Mouse (Mus musculus): ENCODE data around the gene Epha8. TPM values are rescaled to one million over a fixed set of nuclear protein-coding genes. Genes with fewer than 3 reads are reported as not detected.

The Epha8 gene
- total and polyA plus RNA-seq, 3 experiments: 0.03 TPM; not detected in 2

DNA sequence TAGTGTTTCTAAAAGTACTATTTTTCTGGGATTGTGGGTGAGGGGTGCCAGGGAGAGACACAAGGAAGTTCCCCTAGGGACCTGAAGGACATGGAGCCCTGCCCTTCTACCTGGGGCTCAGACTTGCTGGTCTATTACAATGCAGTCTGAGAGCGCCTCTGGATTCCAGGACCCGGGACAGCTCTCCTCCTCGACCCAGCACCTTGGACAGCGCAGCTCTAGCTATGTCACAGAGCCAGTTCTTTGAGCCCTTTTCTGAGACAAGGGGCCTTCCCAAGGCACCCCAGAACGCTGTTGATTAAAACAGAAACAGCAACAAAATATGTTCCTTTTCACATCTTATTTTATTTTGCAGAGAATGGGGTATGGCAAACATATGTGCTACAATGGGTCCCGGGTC, 32.1 kb downstream of the Epha8 start:
- DNase-seq (ENCODE audit: low read depth, low spot score): peak; percentile 70
- 0 out of 4 replicates have a peak, but pooled peaks cover 0 to 2% of the 10 kb centered on the region in 2 experiments for H3K4me1 ChIP-seq (ENCODE audit: control insufficient read depth in 1 of 2, insufficient read depth in 2 of 2, low read length in 2 of 2)
- no peak overlapping the region for H3K9ac ChIP-seq (ENCODE audit: control insufficient read depth, low read depth, low read length, poor library complexity, severe bottlenecking)
- no peak overlapping the region for H3K27ac ChIP-seq (ENCODE audit: control insufficient read depth, low read depth, low read length)
- no peaks in the 10 kb centered on the region for H3K79me2 ChIP-seq (ENCODE audit: control insufficient read depth, insufficient read depth, low read length, poor library complexity)
- TF ChIP-seq MXI1 (IDR thresholded peaks at IDR 0.05; ENCODE audit: low read depth, low read length) (peak; percentile 84), TBP (IDR thresholded peaks at IDR 0.05; ENCODE audit: low read depth, low read length) (no peak), UBTF (IDR thresholded peaks at IDR 0.05; ENCODE audit: borderline replicate concordance, insufficient read depth, low read depth, low read length) (no peak), RAD21 (IDR thresholded peaks at IDR 0.05; ENCODE audit: low read depth, low read length) (no peak), ELF1 (IDR thresholded peaks at IDR 0.05; ENCODE audit: low read depth, low read length) (no peak), GATA1 (IDR thresholded peaks at IDR 0.05; ENCODE audit: low read depth, low read length) (no peak), SIN3A (IDR thresholded peaks at IDR 0.05; ENCODE audit: low read length) (peak; percentile 99), MYC (IDR thresholded peaks at IDR 0.05; ENCODE audit: low read depth, low read length) (no peak), CTCF (IDR thresholded peaks at IDR 0.05 in 2 of 3, conservative IDR thresholded peaks at IDR 0.05 in 1 of 3; ENCODE audit: control insufficient read depth in 1 of 3, insufficient read depth in 1 of 3, low read depth in 2 of 3, low read length in 3 of 3, poor library complexity in 1 of 3, severe bottlenecking in 1 of 3) (0 out of 6 replicates have a peak, but pooled peaks of 1 of the 3 experiments have one; percentile 15), KAT2A (conservative IDR thresholded peaks at IDR 0.05; ENCODE audit: low read depth, low read length) (no peak), ETS1 (IDR thresholded peaks at IDR 0.05; ENCODE audit: low read depth, low read length) (no peak), USF1 (IDR thresholded peaks at IDR 0.05; ENCODE audit: low read depth, low read length) (no peak)
- no peak overlapping the region for H3K4me3 ChIP-seq (ENCODE audit: control insufficient read depth in 1 of 2, insufficient read depth in 1 of 2, low read depth in 2 of 2, low read length in 2 of 2)
- H3K9me3 ChIP-seq (replicated peaks; ENCODE audit: insufficient read depth, low read length): no peaks in the 10 kb centered on the region
- no peaks in the 10 kb centered on the region for H3K27me3 ChIP-seq (ENCODE audit: control insufficient read depth in 1 of 2, insufficient read depth in 2 of 2, low read length in 2 of 2)
- no peaks in the 10 kb centered on the region for H3K36me3 ChIP-seq (ENCODE audit: control insufficient read depth in 1 of 2, insufficient read depth in 2 of 2, low read length in 2 of 2)

DNA sequence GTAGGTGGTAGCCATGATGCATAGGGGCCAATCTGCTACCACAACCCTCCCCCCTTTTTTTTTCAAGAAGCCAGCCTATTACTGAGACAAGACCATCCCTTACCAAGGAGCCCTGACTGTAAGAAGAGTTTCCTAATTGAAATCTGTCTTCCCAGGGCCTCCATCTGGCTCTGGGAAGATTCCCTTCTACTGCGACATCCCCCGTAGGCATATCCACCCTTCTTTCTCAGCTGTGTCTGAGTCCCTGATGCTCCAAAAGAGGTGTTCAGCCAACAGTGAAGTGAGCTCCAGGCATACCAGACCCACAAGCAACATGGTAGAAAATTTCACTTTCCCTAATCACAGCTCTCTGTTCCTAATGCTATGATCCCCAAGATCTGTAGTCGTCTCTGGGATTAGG, 37.1 kb downstream of the Epha8 start:
- Histone ChIP-seq H3K4me3 (ENCODE audit: control insufficient read depth in 1 of 2, insufficient read depth in 1 of 2, low read depth in 2 of 2, low read length in 2 of 2) (no peak overlapping the region), H3K27me3 (ENCODE audit: control insufficient read depth in 1 of 2, insufficient read depth in 2 of 2, low read length in 2 of 2) (no peaks in the 10 kb centered on the region), H3K9ac (ENCODE audit: control insufficient read depth, low read depth, low read length, poor library complexity, severe bottlenecking) (no peak overlapping the region), H3K9me3 (replicated peaks; ENCODE audit: insufficient read depth, low read length) (no peaks in the 10 kb centered on the region), H3K4me1 (ENCODE audit: control insufficient read depth in 1 of 2, insufficient read depth in 2 of 2, low read length in 2 of 2) (no peaks in the 10 kb centered on the region), H3K79me2 (ENCODE audit: control insufficient read depth, insufficient read depth, low read length, poor library complexity) (no peaks in the 10 kb centered on the region), H3K36me3 (ENCODE audit: control insufficient read depth in 1 of 2, insufficient read depth in 2 of 2, low read length in 2 of 2) (no peaks in the 10 kb centered on the region), H3K27ac (ENCODE audit: control insufficient read depth, low read depth, low read length) (no peak overlapping the region)
- no peak for DNase-seq (ENCODE audit: low read depth, low spot score)
- no peak for TF ChIP-seq ELF1 (IDR thresholded peaks at IDR 0.05; ENCODE audit: low read depth, low read length)
- no peak for TF ChIP-seq MXI1 (IDR thresholded peaks at IDR 0.05; ENCODE audit: low read depth, low read length)
- no peak for TF ChIP-seq POLR2AphosphoS5 (IDR thresholded peaks at IDR 0.05; ENCODE audit: borderline replicate concordance, low read depth, low read length)
- no peak for TF ChIP-seq NELFE (IDR thresholded peaks at IDR 0.05; ENCODE audit: low read depth, low read length)
- no peak for TF ChIP-seq RCOR1 (IDR thresholded peaks at IDR 0.05; ENCODE audit: low read depth, low read length)
- no peak for TF ChIP-seq SIN3A (IDR thresholded peaks at IDR 0.05; ENCODE audit: low read length)
- no peak for TF ChIP-seq UBTF (IDR thresholded peaks at IDR 0.05; ENCODE audit: borderline replicate concordance, insufficient read depth, low read depth, low read length)
- no peak for TF ChIP-seq BHLHE40 (IDR thresholded peaks at IDR 0.05; ENCODE audit: borderline replicate concordance, low read depth, low read length)
- TF ChIP-seq TCF12 (IDR thresholded peaks at IDR 0.05; ENCODE audit: low read depth, low read length): no peak
- TF ChIP-seq MAZ (IDR thresholded peaks at IDR 0.05; ENCODE audit: low read depth, low read length): no peak
- TF ChIP-seq GATA1 (IDR thresholded peaks at IDR 0.05; ENCODE audit: low read depth, low read length): no peak
- no peak for TF ChIP-seq GABPA (IDR thresholded peaks at IDR 0.05; ENCODE audit: low read depth, low read length)
- TF ChIP-seq POLR2A (IDR thresholded peaks at IDR 0.05; ENCODE audit: control insufficient read depth in 1 of 2, insufficient read depth in 1 of 2, low read depth in 1 of 2, low read length in 2 of 2, poor library complexity in 1 of 2): no peak
- TF ChIP-seq HCFC1 (IDR thresholded peaks at IDR 0.05; ENCODE audit: low read depth, low read length): no peak
- no peak for TF ChIP-seq USF2 (IDR thresholded peaks at IDR 0.05; ENCODE audit: borderline replicate concordance in 1 of 2, insufficient read depth in 1 of 2, low read depth in 1 of 2, low read length in 2 of 2)
- no peak for TF ChIP-seq JUND (IDR thresholded peaks at IDR 0.05; ENCODE audit: low read depth, low read length)
- TF ChIP-seq RAD21 (IDR thresholded peaks at IDR 0.05; ENCODE audit: low read depth, low read length): no peak
- TF ChIP-seq ZNF384 (IDR thresholded peaks at IDR 0.05; ENCODE audit: low read depth, low read length): no peak
- TF ChIP-seq ZC3H11A (IDR thresholded peaks at IDR 0.05; ENCODE audit: low read depth, low read length): no peak
- no peak for TF ChIP-seq MEF2A (IDR thresholded peaks at IDR 0.05; ENCODE audit: extremely low read depth, insufficient replicate concordance, low read depth, low read length, poor library complexity, severe bottlenecking)

All from MEL (cell line).